Mouse (Mus musculus) limb, embryonic 10.5 days (tissue): ENCODE results near the gene Atg5. TPM values are rescaled to one million over a fixed set of nuclear protein-coding genes. Genes with fewer than 3 reads are reported as not detected.
"Not testable (repeated sequence)": the region's sequence is repeated elsewhere in the genome, so short reads cannot be mapped to it uniquely, and the experiment has no call there.

ENCODE experiments used
- DNase-seq: peaks from one replicate; pipeline ENCODE4 v3.0.0-alpha.2; 2017; ENCODE audit warnings: low spot score
- H3K27ac ChIP-seq: fragments of 300-500 bp; sonication (generic); 2 replicates; pipeline ENCODE4 v1.5.1; 2016; ENCODE audit warnings: mild to moderate bottlenecking
- H3K27me3 ChIP-seq: fragments of 300-500 bp; sonication (generic); 2 replicates; pipeline ENCODE4 v1.6.1; 2016; ENCODE audit warnings: low read depth, mild to moderate bottlenecking; ENCODE audit not compliant: poor library complexity, severe bottlenecking
- H3K36me3 ChIP-seq: fragments of 300-500 bp; sonication (generic); 2 replicates; pipeline ENCODE4 v1.6.1; 2016; ENCODE audit warnings: mild to moderate bottlenecking, moderate library complexity
- H3K4me1 ChIP-seq: fragments of 300-500 bp; sonication (generic); 2 replicates; pipeline ENCODE4 v1.6.1; 2016
- H3K4me3 ChIP-seq: fragments of 300-500 bp; sonication (generic); 2 replicates; pipeline ENCODE4 v1.5.1; 2016; ENCODE audit warnings: mild to moderate bottlenecking, moderate library complexity
- H3K9me3 ChIP-seq: fragments of 300-500 bp; sonication (generic); replicated peaks from 2 replicates; pipeline ENCODE4 v1.6.1; 2016; ENCODE audit warnings: mild to moderate bottlenecking
- WGBS: fragments of 180-500 bp; shearing (Covaris S2); methylation state at CpG from one replicate; pipeline ENCODE4 v1.1.7; 2016; 5-methylcytosine and 5-hydroxymethylcytosine counted together
- polyA plus RNA-seq: library from polyadenylated mRNA; unstranded; fragments of >200 nt; fragmentation: Nextera tagmentation; extraction: Ambion mirVana; gene quantifications from 2 replicates; pipeline ENCODE4 v1.2.1, GENCODE M21; 2016

The Atg5 gene
- polyA plus RNA-seq = 58.5 and 63.3 TPM in 2 replicates

DNA sequence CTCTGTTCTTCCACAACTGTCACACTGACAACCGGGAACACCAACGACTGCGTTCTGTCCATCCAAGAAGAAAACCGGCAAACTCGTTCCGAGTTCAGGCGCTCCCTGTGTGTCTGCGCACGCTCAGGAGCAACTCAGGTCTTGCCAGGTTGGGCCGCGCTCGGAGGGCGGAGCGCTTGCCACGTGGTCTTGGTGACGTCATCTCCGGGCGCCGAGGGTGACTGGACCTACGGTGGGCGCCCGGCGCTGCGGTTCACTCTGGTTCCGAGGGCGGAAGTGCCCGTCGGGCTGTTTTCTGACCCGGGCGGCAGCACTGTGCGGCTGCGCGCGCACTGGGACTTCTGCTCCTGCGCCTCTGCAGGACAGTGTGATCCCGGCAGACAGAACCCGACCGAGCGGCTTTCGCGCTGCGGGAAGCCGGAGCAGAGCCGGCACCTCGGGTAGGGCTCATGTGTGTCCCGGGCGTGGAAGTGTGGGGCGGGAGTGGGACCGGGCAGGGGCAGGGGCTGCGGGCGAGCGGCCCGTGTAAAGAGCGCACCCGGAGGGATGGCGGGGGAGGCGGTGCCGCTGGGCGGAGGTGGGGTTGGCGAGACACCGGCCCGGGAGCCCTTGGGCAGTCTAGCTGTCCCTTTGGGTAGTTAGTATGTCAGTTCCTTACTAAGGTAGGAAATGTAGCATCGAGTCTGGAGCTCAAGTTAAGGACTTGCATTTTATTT is at the start of gene Atg5:
Gene Atg5 (plus strand): TSS at position 214 of the 716 bp plus-strand sequence.
- Histone ChIP-seq H3K9me3 (no peaks in the 10 kb centered on the region), H3K4me3 (peak within 1 kb of the TSS; percentile 95), H3K4me1 (peaks cover 29% of the 10 kb centered on the region), H3K36me3 (0 out of 2 replicates have a peak, but pooled peaks cover 3% of the 10 kb centered on the region), H3K27me3 (no peaks in the 10 kb centered on the region), H3K27ac (peak within 1 kb of the TSS; percentile 96)
- DNase-seq = peak; percentile 100
- WGBS = under 1% methylated on average over 63 of the region's 63 CpGs

DNA sequence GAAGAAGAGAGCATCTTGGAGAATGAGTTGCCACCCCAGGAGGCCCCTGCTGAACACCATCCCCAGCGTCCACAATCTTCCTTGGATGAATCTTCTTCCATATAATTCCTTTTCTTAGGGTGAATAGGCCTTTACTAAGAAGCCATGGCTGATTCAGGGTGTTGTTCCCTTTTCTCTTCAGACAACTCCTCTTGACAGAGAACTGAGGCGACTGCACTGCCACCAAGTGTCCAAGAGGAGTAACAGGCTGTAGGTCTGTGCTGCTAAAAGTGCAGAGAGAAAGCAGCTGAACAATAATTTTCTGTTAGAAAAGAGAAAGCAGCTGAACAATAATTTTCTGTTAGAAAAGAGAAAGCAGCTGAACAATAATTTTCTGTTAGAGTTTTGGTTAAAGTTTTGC is 49.1 kb upstream of the Atg5 start:
- H3K9me3 ChIP-seq, H3K27ac ChIP-seq, H3K36me3 ChIP-seq, H3K4me3 ChIP-seq, H3K27me3 ChIP-seq, H3K4me1 ChIP-seq, DNase-seq: not testable (repeated sequence)
- 16% methylated on average over 2 of the region's 2 CpGs for WGBS

DNA sequence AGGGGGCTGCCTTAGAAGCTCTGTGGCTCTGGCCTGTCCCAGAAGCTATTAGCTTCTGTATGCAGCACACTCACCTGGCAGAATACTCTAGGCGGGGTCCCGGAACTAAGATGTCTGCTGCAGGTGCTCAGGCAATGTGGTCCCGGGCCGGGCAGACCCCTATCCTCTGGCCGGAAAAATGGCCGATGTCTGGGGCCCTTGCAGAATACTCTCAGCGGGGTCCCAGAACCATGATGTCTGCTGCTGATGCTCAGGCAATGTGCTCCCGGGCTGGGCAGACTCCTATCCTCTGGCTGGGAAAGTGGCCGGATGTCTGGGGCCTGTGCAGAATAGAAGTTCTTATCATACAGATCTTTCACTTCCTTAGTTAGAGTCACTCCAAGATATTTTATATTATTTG is 43.8 kb upstream of the Atg5 start:
- Histone ChIP-seq H3K27me3 (no peaks in the 10 kb centered on the region), H3K4me1 (no peaks in the 10 kb centered on the region), H3K9me3 (0 out of 2 replicates have a peak, but pooled peaks cover 3% of the 10 kb centered on the region), H3K27ac (no peak overlapping the region), H3K4me3 (no peak overlapping the region), H3K36me3 (no peaks in the 10 kb centered on the region)
- DNase-seq = no peak
- 96% methylated on average over 9 of the region's 9 CpGs for WGBS

DNA sequence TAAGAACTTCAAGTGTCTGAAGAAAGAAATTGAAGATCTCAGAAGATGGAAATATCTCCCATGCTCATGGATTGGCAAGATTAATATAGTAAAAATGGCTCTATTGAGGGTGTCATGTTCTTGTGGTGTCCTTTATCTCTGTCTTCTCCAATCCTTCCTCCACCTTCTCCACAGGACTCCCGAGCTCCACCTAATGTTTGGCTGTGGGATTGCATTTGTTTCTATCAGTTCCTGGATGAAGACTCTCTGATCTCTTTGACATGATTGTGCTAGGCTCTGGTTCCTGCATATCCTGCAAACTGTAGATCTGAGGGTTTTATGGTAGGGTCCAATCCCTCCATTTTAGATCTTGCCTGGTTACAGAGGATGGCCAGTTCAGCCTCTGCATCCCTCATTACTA is 34.8 kb upstream of the Atg5 start:
- not testable (repeated sequence) for H3K27me3 ChIP-seq, H3K4me3 ChIP-seq, H3K27ac ChIP-seq, H3K9me3 ChIP-seq, H3K4me1 ChIP-seq, H3K36me3 ChIP-seq, DNase-seq
- WGBS = 8% methylated on average over 1 of the region's 1 CpGs

DNA sequence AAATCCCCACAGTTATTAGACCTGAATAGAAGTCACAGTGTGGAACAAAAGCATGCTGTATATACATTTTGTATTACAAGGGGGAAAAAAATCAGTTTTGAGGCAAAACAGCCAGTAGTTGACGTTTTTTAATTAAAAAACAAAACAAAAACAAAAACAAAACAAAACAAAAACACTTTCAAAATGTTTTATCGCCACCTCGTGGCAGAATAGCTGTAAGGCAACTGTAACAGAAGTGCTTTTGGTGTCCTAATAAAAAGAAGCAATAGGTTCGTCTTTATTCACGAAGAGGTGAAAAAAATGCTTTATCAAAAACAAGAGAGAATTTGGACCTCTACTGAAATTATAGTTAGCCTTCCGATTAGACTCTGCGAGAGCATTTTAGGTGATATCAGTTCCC is 32.9 kb upstream of the Atg5 start:
- H3K36me3 ChIP-seq, H3K9me3 ChIP-seq, H3K4me1 ChIP-seq, H3K27me3 ChIP-seq, H3K4me3 ChIP-seq, DNase-seq, H3K27ac ChIP-seq: not testable (repeated sequence)
- 40% methylated on average over 7 of the region's 7 CpGs for WGBS

DNA sequence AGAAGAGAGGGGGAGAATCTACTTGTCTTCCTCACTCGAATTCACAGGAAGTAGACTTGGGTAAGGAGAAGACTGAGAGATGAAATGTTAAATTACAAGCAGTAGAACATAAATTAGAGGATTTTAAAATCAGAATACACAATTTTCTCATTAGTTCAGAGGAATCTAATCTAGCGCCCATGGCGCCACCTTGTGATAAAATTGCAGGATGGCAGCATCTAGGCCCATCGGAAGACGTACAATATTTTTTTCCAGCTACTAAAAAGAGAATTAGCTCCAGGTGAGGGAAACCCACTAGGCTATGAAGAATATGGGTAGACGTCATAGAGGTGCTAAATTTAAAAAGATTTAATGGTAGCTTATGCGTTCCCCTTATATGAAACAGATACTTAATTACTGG is 11.5 kb upstream of the Atg5 start:
- H3K9me3 ChIP-seq = no peaks in the 10 kb centered on the region
- H3K4me1 ChIP-seq = no peaks in the 10 kb centered on the region
- H3K27me3 ChIP-seq = no peaks in the 10 kb centered on the region
- H3K4me3 ChIP-seq = no peak overlapping the region
- whole genome bisulfite sequencing = 38% methylated on average over 7 of the region's 7 CpGs
- DNase-seq = no peak
- no peaks in the 10 kb centered on the region for H3K36me3 ChIP-seq
- no peak overlapping the region for H3K27ac ChIP-seq

DNA sequence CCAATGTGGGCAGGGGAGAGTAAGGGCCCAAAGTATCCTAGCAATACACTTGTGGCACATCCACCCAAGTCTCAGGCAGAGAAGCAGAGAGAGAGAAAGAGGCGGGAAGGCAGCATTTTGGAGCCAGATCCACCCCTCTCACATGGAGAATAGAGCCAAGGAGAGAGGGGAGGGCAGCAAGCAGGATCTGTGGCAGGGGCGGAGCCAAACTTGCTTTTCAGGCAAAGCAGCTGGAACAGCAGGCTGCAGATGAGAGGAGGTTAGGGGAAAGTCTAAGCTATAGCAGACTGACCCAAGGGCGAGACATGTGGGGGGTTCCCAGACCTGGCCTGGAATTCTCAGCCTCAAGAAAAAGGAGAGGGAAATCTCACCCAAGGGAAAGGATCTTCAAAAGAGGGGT is 2.3 kb upstream of the Atg5 start:
- WGBS = 64% methylated on average over 3 of the region's 3 CpGs

DNA sequence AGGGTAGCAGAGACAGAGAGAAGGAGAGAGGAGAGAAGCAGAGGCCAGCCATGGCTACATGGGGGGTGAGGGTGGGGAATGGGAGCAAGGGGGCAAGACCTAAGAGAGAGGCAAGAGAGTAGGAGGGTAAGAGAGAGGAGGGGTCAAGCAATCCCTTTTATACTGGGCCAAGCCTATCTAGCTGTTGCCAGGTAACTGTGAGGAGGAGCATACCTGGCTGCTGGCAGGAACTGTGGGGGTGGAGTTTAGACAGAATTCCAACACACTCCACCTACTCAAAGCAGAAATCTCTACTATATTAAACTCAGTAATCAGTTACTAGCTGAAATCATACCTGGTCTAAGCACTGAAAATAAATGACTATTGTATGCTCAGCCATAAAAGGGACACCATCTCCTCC is 1.6 kb upstream of the Atg5 start:
- 0 out of 2 replicates have a peak, but pooled peaks cover 3% of the 10 kb centered on the region for H3K36me3 ChIP-seq
- no peak overlapping the region for H3K4me3 ChIP-seq
- no peaks in the 10 kb centered on the region for H3K9me3 ChIP-seq
- DNase-seq = no peak
- H3K27ac ChIP-seq = no peak overlapping the region
- no peaks in the 10 kb centered on the region for H3K27me3 ChIP-seq
- H3K4me1 ChIP-seq = peaks cover 29% of the 10 kb centered on the region

More for the DNA sequence above, 2.3 kb upstream of the Atg5 start:
- H3K36me3 ChIP-seq = 0 out of 2 replicates have a peak, but pooled peaks cover 3% of the 10 kb centered on the region
- DNase-seq = no peak
- H3K27ac ChIP-seq = 0 out of 2 replicates have a peak overlapping the region, but pooled peaks have one; percentile 31
- no peaks in the 10 kb centered on the region for H3K27me3 ChIP-seq
- H3K4me3 ChIP-seq = no peak overlapping the region
- H3K4me1 ChIP-seq = peaks cover 29% of the 10 kb centered on the region
- H3K9me3 ChIP-seq = no peaks in the 10 kb centered on the region

DNA sequence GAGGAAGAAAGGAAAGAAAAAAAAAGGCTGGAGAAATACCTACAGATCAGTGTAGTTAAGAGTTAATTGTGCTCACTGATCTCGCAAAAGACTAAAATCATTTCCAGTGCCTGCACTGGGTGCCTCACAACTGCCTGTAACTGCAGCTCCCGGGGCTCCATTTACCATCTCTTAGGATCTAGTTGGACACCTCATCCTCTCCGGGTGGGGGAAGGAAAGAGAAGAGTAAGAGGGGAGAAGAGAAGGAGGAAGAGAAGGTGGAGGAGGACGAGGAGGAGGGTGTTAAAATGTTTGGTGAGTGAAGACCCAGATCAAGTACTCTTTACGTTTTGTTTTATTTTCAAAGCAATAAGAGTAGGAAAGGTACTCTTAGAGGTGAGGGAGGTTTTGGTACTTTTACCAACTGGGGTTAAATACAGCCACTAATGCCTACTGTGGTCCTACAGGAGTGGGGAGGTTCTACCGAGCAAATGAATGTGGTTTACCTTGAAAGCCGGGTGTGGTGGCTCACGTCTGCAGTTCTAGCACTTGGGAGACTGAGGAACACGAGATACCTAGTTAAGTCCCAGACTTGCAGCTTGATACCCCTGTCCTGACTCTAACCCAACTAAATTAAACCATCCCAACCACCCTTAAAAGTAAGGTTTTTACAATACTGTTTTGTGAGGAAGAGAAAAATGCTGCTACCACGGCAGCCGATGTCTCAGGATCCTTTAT is 574 bp upstream of the Atg5 start:
- Histone ChIP-seq H3K9me3 (no peaks in the 10 kb centered on the region), H3K4me3 (peak overlapping the region; percentile 95), H3K27ac (peak overlapping the region; percentile 96), H3K4me1 (peaks cover 29% of the 10 kb centered on the region), H3K36me3 (0 out of 2 replicates have a peak, but pooled peaks cover 3% of the 10 kb centered on the region), H3K27me3 (no peaks in the 10 kb centered on the region)
- WGBS = 11% methylated on average over 11 of the region's 11 CpGs
- DNase-seq = no peak

DNA sequence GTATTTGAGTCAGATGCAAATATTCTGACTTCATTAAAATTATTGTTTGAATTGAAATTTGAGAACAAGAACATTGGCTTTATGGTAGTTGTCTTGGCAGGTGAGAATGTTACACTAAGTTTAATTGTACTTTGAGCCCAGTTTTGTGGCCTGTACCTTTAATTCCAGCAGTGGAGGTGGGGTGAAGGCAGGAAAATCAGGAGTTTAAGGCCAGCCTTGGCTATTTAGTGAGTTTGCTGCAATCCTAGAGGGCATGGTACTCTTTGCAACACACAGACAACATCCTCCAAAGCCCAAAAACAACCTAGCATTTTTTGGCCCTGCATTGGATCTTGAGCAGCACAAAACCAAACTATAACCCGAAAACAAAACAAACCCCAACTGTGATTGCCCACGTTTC is 1.1 kb downstream of the Atg5 start:
- Histone ChIP-seq H3K27me3 (no peaks in the 10 kb centered on the region), H3K9me3 (no peaks in the 10 kb centered on the region), H3K4me3 (peak overlapping the region; percentile 95), H3K27ac (no peak overlapping the region), H3K4me1 (peaks cover 29% of the 10 kb centered on the region), H3K36me3 (0 out of 2 replicates have a peak, but pooled peaks cover 5% of the 10 kb centered on the region)
- 83% methylated on average over 2 of the region's 2 CpGs for WGBS
- DNase-seq = no peak

DNA sequence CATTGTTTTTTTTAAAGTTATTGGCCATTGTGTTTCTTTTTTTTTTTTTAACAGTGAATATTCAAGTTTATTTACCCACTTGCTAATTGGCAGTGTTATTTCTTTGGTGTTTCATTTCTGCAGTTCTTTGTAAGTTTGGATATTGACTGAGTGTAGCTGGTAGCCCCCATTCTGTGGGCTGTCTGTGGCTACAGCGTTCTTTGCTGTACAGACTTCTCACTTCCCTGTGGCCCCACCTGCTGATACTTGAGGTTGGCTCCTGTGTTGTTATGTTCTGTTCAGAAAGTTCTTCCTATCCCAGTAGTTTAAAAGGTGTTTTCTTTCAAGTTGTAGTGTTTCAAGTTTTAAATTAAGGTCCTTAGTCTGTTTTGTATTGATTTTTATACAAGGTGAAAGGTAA is 14.2 kb downstream of the Atg5 start:
- no peaks in the 10 kb centered on the region for H3K27me3 ChIP-seq
- WGBS = 94% methylated on average over 1 of the region's 1 CpGs
- DNase-seq = no peak
- H3K36me3 ChIP-seq = peaks cover 15% of the 10 kb centered on the region
- H3K9me3 ChIP-seq = no peaks in the 10 kb centered on the region
- H3K4me1 ChIP-seq = no peaks in the 10 kb centered on the region
- H3K4me3 ChIP-seq = no peak overlapping the region
- no peak overlapping the region for H3K27ac ChIP-seq

DNA sequence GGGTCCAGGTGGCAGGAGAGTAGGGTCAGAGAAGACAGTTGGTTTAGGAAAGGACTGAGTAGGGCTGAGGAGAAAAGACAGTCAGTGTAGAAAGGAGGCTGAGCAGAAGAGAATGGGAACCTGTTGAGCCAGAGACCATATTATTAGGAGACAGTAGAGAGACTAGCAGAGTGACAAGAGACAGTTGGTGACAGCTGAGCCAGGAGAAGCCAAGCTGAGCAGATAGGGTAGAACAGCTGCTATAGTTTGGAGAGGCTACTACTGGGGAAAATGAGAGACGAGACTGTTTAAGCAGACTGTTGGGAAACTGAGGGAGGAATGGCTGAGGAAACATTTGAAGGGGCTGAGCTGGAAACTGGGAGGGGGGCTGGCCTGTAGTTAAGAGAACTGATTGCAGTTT is 16.9 kb downstream of the Atg5 start:
- Histone ChIP-seq H3K27ac (no peak overlapping the region), H3K4me1 (no peaks in the 10 kb centered on the region), H3K9me3 (no peaks in the 10 kb centered on the region), H3K4me3 (no peak overlapping the region), H3K36me3 (peaks cover 35% of the 10 kb centered on the region), H3K27me3 (no peaks in the 10 kb centered on the region)
- no peak for DNase-seq
- WGBS = 73% methylated on average over 1 of the region's 1 CpGs

DNA sequence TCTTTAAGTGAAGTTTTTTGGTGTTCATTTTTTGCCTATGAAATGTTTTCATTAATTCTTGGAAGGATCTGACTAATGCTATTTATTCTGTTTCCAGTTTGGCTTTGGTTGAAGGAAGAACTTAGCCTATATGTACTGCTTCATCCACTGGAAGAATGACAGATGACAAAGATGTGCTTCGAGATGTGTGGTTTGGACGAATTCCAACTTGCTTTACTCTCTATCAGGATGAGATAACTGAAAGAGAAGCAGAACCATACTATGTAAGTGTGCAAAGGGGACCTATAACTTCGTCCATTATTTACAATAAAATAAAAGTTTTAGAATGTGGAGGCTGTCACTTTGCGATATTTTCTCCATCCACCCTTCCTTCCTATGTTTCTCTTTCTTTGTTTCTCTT is 17.8 kb downstream of the Atg5 start:
- Histone ChIP-seq H3K36me3 (peaks cover 43% of the 10 kb centered on the region), H3K4me1 (no peaks in the 10 kb centered on the region), H3K27me3 (no peaks in the 10 kb centered on the region), H3K27ac (no peak overlapping the region), H3K9me3 (no peaks in the 10 kb centered on the region), H3K4me3 (no peak overlapping the region)
- 92% methylated on average over 4 of the region's 4 CpGs for WGBS
- DNase-seq = no peak
